Mouse (Mus musculus) erythroblast, embryonic 14.5 days (primary cell): ENCODE results near the gene Sltm.

ENCODE experiments used
- GATA1 ChIP-seq: IDR thresholded peaks from 2 replicates; pipeline ENCODE4 v1.6.1; 2012; ENCODE audit warnings: low read length, inconsistent platforms, mixed read lengths
- TAL1 ChIP-seq: IDR thresholded peaks from 3 replicates; pipeline ENCODE4 v1.6.1; 2012; ENCODE audit warnings: low read length, inconsistent platforms, mixed read lengths

GRCm38 (mm10) chr9:70502284-70503014 lies 40.1 kb upstream of the Sltm start:
- TF ChIP-seq GATA1 (no peak), TAL1 (no peak)
